Mouse (Mus musculus) right cerebral cortex, adult 2 months (tissue): ENCODE data around the gene Med17.

Experiments used
- DNase-seq, 2 experiments: peaks; one replicate each; pipeline ENCODE4 v3.0.0; 2021 to 2022; ENCODE audit warnings: low spot score in 2 of 2

Med17 gene

DNA sequence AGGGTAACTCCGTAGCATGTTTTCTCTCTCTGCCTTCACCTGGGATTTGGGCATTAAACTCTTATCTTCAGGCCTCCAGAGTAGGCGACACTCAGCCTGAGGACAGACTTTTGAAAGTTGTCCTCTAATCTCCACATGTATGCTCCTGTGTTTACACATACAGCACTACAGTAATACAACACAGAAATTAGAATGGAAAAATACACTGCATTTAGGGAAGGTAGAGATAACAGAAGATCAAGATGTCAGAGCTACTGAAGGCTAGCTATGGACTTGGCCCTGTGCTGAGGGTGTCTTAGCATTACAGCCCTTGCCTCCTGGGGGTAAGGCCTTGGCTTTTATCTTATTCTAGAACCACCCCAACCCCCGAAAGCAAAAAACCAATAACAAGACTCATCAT is 8.7 kb upstream of the Med17 start:
- no peak for DNase-seq

DNA sequence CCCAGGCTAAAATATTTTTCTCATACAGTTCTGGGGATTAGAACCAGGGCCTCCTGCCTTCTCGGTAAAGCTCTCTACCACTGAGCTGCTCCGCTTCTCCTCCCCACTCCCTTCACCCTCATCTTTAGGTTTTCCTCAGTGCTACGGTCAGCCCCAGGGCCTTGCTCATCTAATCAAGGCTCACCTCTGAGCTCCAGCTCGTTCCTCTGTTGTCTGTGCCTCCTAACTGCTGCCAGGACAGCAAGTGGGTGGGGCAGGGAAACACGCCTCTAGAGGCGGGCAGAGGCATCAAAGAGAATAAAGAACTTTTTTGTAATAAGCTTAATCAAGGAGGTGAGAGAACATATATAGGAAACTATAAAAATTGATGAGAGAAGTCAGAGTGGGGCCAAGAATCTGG is 8.1 kb upstream of the Med17 start:
- DNase-seq, result no peak

DNA sequence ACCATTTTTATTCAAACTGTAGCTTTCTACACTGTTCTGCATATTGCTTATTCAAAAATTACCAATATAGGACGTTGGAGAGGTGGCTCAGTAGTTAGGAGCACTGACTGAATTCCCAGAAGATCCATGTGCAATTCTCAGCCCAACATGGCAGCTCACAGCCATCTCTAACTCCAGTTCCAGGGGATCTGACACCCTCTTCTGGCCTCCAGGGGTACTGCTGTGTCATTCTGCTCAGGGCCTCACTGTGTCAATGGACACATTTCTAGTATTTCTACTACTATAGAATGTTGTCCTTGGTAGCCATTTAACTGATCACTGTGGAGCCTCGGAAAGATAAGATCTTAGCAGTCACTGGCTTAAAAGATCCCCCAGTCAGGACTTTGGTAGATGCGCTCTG is 5.7 kb upstream of the Med17 start:
- DNase-seq, result no peak

DNA sequence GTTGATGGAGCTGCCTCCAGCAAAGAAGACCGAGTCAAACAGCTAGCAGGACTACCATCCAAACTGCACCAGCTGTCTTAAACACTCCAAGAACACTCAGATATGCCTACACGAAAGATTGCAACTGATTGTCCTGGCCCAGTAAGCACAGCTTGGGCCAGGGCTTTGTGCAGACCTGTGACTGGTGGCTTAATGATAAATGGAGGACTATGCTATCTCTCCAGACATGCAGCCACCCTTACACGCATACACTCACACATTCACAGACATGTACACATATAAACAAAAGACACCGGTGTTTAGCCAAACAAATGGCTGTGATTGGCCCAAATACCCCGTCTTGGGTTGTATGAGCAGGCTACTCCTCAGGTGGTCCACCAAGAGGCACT is 754 bp upstream of the Med17 start:
- DNase-seq, result no peak

- DNase-seq, result no peak
These were observed 537 bp downstream of the Med17 start for GRCm38 (mm10) chr9:15279139-15279648.

GRCm38 (mm10) chr9:15278343-15278742 is 1.4 kb downstream of the Med17 start:
- no peak for DNase-seq

GRCm38 (mm10) chr9:15276855-15277254 is 2.9 kb downstream of the Med17 start:
- no peak for DNase-seq

DNA sequence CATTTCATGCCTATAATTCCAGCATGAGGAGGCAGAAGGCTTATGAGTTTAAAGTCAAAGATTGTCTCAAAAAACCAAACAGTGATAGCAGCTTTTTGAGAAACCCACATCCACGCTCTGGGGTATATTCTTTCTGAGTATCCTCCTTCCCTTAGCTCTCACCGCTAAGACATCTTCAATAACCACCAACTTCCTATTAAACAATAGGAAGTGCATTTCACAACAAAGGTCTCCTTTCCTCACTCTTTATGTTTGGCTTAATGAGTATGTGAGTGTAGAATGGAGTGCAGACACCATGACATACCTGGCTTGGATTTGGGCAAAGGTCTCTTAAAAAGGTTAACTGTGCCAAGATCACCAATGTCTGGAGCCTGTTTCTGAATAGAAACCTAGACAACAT is 5.8 kb downstream of the Med17 start:
- DNase-seq, result no peak

DNA sequence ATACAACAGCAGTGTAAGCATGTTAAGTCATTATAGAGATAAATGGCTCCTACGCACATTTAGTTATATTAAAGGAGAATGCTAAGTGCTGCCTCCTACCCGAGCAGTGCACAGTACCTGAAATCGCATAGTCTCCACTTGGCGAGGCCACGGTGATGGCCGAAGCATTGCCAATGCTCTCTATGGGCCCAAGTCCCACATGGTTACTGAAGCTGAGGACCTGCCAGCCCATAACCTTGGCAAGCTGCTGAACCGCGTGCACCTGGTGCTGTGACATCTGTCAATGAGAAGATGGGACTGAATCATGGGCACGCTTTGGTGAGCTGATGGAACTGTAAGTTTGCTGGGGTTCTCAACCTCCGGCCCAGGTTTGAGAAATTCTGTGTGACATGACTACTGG is 16.2 kb downstream of the Med17 start:
- DNase-seq, result no peak

- DNase-seq, result no peak
These were observed 17.8 kb downstream of the Med17 start for GRCm38 (mm10) chr9:15261980-15262379.

GRCm38 (mm10) chr9:15256214-15256613 is 23.5 kb downstream of the Med17 start:
- no peak for DNase-seq

- DNase-seq, result no peak
These were observed 25.2 kb downstream of the Med17 start for GRCm38 (mm10) chr9:15254501-15254900.

DNA sequence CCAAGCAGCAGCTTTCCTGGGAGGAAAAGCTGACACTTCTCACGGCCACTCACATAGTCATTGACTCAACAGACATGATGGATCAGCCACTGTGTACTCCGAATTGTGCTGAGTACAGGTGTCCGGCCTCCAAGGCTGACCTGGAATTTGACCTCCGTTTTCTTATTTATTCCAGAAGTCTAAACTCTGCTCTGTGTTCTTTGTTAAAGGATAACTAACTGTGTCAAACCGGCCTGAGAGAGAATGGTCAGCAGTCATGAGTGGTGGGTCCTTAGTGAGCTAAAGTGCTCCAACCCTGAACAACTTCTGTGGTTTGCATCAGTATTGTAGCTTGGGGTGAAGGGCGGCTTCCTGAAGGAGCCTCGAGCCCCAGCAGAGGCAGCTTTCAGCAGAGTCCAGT is 27.5 kb downstream of the Med17 start:
- no peak for DNase-seq

DNA sequence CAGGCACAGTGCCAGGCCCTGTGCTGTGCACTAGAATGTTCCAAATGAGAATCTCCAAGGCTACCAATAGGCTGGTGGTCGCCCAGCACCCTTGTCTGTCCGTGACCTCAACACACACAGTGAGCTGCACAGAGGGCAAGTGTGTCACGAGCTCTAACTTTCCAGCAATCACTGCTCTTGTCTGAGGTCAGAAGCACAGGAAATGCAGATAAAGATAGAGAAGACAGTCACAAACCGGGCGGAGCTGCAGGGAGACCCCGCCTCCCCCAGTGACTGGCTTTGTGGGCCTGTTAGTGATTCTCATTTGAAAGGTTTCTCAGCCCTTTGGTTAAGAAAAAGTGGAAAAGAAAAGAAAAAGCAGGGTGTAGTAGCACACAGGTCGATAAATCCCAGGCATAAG is 29.4 kb downstream of the Med17 start:
- DNase-seq, result no peak

GRCm38 (mm10) chr9:15245319-15246075 is 34.2 kb downstream of the Med17 start:
- DNase-seq, result no peak

DNA sequence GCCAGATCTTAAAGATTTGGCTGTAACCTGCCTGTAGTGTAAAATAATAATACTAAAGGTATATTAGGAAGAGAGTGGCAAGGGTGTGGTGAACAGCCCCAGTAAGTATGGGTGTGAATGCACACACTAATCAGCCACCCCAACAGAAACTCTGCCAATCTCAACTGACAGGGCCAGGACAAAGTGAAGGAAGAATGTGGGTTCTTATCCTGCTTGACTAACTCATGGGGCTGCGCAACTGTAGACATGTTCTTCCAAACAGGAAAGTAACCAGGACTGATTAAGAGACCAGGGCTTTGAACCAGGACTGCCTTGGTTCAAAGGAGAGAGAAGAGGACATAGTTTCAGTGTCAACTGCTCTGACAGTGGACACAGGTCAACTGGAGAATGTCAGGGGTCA is 37.6 kb downstream of the Med17 start:
- no peak for DNase-seq

DNA sequence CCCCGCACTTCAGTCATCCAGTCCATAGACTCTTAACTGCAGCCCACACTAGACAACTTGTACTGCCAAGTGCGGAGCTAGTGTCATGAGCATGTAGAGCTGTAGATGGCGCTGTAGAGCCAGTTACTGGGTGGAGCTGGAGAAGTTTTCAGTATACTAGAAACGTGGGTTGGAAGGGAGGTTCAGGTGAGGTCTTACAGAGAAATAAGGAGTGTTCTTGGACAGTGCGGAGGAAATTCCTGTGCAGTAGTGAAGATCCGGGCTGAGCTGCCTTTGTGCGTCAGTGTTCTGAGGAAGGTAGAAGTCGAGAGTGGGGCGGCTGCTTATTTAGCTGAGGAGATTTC is 38.2 kb downstream of the Med17 start:
- DNase-seq, result peak; percentile 27 to 49

- DNase-seq, result no peak
These were observed 38.7 kb downstream of the Med17 start for GRCm38 (mm10) chr9:15240863-15241595.

GRCm38 (mm10) chr9:15240006-15240405 is 39.7 kb downstream of the Med17 start:
- no peak for DNase-seq

DNA sequence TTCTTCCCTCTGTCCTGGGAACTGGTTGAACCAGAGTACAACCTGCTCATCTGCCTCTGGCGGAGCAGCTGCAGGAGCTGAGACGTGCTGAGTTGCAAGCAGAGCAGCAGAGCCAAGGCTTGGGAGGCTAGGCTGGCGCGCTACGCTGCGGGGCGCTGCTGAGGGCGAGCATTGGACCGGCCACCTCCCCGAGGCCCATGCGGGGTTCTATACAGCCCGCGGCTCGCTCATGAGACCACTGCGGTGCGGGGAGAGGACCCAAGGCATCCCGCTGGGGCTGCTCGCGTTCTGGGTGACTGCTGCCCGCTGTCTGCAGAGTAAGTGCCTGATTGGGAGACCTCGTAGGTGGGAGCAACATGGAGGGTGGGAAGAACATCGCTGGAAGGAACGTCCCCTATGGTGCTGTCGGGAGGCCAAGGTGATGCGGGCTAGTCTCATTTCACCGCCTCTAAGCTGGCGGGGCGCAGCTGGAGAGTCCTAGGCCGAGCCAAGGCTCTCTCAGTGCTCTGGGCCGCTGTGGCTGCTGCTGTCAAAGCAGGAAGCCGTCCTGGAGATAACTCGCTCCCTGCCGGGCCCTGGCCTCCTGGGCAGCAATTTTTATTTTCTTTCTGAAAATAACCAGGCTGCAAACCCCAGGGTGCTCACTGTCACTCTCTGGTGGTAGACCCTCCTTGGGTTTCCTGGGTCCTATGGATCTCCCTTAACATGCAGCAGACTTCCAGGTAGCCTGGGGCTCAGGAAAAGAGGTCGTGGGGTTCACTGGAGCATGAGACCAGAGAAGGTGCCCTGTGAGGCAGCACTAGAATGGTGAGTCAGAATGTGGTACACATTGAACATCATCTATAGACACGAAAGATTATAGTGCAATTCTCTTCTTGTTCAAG is 40.4 kb downstream of the Med17 start, which contains the start of gene Vstm5:
TSS of gene Vstm5 (plus strand) at position 4 of the 884 bp plus-strand sequence.
- DNase-seq, result peak; percentile 20 to 44

GRCm38 (mm10) chr9:15238297-15238990 is 41.3 kb downstream of the Med17 start:
- no peak for DNase-seq
